Mouse (Mus musculus): ENCODE measurements around the gene Arhgef10l.

Gene Arhgef10l

DNA sequence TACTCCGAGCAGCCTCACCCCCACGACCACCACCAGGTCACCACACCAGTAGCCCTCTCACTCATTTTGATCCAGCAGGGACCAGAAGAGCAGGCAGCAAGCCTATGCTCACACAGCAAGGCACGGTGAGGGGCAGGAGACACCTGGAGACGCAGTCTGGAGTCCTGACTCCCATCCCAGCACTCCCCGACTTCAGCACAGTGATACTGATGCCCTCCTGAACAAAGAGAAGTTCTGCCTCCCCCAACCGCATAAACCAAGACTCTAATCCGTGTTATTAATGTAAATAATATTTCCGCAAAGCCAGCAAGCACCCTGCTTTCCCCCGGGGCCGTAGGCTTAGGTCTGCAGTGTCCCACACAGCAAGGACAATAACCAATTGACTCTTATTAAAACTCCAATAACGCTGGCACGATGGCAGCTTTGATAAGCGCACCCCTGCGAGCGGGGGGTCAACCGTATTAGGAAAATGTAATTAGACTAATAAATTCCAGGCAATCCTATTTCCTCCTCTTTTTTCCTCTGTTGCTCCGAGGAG lies 198.5 kb downstream of the Arhgef10l start:
- no peak for DNase-seq (ENCODE audit: low spot score in 2 of 2)

Data from right cerebral cortex, adult 2 months (tissue).